Mouse (Mus musculus) testis, postnatal 10 days (tissue): ENCODE results near the gene Map7d2.

Experiments used
- DNase-seq: peaks from one replicate; pipeline ENCODE4 v3.0.0; 2021; ENCODE audit warnings: low spot score

Map7d2 gene

DNA sequence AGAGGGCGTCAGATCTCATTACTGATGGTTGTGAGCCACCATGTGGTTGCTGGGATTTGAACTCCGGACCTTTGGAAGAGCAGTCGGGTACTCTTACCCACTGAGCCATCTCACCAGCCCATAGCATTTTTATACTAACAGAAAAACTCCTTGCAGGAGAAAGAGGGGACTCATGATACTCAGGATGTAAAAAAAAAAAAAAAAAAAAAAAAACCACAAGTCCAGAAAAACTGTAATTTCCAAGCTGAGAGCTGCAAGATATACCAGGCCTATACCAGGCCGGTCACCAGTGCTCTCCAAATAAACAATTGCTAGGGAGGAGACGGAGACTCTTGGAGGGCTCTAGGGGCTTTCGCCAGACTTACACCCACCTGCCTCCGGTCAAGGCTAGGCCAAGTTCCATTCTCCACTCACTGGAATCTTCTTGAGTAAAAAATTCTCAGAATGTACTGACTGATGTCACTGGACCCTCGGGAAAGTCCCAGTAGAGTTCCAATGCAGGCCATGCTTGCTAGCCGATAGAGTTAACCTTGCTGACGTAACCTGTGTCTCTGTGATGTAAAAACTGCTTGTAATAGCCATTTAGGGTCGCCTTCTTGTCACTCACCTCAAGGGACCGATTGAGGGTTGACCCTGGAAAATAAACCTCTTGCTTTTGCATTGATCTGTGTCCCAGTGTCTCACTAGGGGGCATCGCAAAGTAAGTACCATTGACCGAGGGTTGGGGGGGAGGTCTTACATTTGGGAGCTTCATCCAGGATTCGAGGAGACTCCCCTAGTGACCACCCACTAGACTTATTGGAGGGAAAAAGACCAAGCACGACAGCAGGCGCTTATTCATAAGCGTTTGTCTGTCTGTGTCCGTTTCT is 95.7 kb downstream of the Map7d2 start:
- DNase-seq, result no peak

GRCm38 (mm10) chrX:159510716-159511051 is 96.3 kb downstream of the Map7d2 start:
- DNase-seq, result no peak

DNA sequence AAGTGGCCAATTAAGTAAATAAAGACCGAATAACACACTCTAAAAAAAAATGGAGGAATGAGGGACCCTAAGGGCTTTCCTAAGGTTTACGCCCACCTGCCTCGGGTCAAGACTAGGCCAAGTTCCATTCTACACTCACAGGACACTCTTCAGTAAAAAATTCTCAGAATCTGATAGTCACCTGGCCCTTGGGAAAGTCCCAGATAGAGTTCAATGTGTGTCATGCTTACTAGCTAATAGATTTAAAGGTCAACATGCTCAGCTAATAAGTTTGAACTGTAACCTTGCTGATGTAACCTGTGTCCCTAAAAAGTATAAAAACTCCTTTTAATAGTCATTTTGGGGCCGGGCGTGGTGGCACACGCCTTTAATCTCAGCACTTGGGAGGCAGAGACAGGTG is 101.2 kb downstream of the Map7d2 start:
- no peak for DNase-seq

DNA sequence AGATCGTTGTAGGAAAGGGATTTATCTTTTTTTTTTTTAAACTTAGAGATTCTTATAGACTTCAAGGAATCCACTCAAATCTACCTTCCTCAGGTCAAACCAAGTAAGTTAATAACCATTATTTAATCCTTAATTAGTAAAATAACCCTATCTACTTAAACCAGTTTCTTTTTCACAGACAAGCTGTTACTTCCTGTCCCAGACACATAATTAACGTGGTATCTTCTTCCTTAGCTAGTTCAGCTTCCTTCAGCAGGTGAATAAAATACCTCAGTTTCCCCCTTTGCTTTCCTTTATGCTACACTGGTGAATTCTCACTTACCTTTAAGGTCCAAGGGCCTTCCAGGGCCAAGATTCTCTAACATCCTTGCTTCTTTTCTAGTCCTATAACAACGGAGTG is 107.4 kb downstream of the Map7d2 start:
- DNase-seq, result no peak

DNA sequence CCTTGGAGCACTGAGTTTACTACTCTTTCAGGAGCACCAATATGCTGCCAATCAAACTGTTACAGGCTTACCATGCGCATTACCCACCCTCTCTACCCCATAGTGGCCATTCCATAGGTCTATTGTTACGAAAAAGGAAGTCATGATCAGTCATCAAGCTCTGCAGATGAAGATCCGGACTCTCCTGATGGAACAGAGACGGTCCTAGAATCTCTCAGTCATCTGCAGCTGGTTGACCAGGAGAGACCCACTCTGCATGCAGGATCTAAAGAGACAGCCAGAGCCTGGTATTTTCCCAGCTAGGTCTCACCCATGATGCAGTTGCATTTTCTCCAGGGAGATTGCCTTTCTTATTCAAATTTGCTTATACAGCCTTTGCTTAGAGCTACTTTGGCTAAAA is 108.3 kb downstream of the Map7d2 start:
- DNase-seq, result no peak

DNA sequence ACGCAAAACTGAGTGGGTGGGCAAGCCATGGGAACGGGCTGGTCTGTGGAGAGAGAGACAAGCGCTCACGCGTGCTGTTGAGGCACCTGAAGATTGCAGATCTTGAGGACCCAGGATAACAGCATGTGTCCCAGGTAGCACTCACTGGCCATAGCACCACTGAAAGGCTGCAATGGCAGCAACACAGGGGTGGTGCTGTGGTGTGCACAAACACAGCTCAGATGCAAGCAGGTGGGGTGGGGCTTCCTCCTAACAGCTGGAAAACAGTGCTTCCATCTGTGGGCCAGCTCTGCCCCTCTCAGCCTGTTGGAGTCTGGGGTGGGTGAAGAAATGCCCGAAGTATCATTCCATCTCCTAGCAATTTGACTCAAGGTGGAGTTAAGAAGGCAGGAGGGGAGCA is 112.0 kb downstream of the Map7d2 start, which contains the start of gene Bclaf3:
Gene Bclaf3, plus strand, starts transcription at position 301 of the 400 bp plus-strand sequence.
- no peak for DNase-seq

DNA sequence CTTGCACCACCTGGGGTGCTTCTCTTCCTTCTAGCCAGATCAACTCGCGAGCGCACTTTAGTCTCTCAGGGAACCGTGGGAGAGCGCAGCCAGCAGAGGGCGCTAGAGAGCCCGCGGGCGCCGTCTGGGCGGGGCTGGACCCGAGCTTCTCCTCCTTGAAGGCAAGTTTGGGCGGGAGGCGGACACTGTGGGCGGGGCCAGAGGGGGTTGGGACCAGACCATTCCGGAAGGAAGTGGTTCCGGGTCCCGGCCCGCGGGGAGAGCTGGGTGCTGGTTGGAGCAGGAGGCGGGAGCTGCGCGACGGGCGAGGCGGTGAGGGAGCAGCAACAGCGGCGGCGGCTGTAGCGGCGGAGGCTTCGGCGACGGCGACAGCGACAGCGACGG is 118.0 kb downstream of the Map7d2 start:
- DNase-seq, result peak; percentile 97

DNA sequence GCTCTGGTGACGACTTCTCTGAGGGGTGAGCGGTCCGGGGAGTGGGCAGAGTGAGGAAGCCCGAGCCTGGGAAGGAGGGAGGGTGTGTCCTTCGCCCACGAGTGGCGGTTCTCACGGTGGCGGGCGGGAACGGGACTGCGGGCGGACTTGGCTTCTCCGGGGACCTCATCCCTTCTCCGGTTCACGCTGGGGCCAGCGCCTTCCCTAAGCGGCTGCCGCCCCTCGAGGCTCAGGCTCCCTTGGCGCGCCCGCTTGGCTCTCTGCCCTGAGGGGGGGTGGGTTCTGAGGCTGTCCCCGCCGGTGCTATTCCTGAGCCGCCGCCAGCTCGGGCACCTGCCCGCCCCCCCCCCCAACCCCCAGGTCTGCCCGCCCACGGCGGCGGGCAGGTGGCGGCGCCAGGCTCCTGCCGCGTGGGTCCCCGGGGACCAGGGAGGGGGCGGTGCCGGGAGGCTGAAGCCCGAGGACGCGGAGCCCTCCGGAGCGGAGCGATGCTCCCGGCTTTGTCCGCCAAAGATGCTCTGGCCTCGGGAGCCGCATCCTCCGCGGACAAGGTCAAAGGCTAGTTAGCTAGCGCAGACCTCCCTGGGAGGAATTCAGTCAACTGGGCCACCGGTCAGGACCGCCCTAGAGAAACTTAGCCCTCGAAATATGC is 118.6 kb downstream of the Map7d2 start:
- DNase-seq, result peak; percentile 67

DNA sequence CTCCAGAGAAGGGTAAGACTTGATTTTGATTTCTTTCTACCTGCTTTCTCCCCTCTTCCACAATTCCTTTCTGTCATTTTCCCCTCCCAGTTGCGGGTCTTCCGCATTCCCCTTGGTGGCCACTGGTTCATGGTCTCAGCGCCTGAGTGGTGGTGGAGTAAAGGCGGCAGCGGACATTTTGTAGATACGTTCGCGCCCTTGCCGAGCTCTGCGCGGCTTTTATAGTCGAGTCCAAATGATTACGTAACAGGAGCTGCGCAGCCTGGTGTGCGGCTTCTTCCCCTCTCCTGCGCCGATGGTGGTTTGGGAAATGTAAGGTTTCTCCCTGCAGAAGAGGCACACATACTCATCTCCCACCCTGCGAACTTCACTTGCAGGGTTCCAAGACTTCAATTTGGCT is 127.6 kb downstream of the Map7d2 start:
- no peak for DNase-seq

DNA sequence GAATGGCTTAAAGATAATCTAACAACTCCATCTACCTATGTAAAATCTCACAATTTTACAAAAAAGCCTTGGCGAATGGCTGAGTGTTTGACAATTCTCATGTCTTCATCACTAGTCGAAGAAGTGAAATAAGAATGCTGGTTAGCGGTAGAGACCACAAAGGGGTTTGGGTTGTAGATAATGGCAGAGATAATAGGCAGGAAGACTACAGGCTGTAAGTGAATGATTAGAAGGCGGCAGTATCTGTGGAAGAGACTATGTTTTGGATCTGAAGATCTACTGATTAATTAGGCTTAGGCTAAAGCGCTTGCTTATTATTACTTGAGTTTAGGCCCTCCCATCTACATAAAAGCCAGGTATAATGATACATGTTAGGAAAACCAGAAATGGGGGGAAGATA is 132.7 kb downstream of the Map7d2 start:
- DNase-seq, result no peak
